Mouse (Mus musculus): ENCODE results near the gene Midn.

- TF ChIP-seq CTCF (IDR thresholded peaks at IDR 0.05; ENCODE audit: control insufficient read depth, insufficient read depth, insufficient replicate concordance, low read depth, low read length) (no peak), POLR2A (IDR thresholded peaks at IDR 0.05; ENCODE audit: control insufficient read depth, low read depth, low read length) (no peak)
Observed at GRCm38 (mm10) chr10:80146568-80147011, 1.5 kb upstream of the Midn start.

Measured in testis, adult 2 months (tissue).